Mouse (Mus musculus) kidney, adult 2 months (tissue): ENCODE data around the gene Med25.

Source experiments
- CTCF ChIP-seq: fragments of 200-500 bp; conservative IDR thresholded peaks from 2 replicates; pipeline ENCODE4 v1.5.1; 2011; ENCODE audit warnings: low read depth, mild to moderate bottlenecking, control low read depth, low read length, moderate library complexity, mixed read lengths; ENCODE audit not compliant: insufficient read depth, insufficient read length
- POLR2A ChIP-seq: fragments of 200-500 bp; IDR thresholded peaks from one replicate; pipeline ENCODE4 v1.6.1; 2011; ENCODE audit warnings: low read depth, low read length, control low read depth

DNA sequence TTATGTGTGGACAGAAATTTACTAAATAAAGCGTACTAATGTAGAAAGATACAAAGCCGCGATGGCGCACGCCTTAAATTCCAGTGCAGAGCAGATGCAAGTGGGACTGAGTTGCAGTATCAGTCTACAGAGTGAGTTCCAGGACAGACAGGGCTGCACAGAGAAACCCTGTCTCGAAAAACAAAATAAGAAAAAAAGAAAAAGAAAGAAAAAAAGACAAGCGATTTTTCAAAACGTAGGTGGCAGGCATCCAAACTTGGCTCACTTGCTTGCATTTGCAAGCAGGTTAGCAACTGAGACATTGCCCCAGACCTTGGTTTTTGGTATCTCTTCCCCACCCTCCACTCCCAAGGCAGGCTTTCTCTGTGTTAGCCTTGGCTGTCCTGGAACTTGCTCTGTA, 685 bp upstream of the Med25 start:
- no peak for TF ChIP-seq CTCF
- TF ChIP-seq POLR2A = no peak
